Mouse (Mus musculus) cerebellum, adult 11 months (tissue): ENCODE results near the gene Sim2.

Experiments
- DNase-seq: peaks from one replicate; pipeline ENCODE4 v3.0.0; 2022

The Sim2 gene

DNA sequence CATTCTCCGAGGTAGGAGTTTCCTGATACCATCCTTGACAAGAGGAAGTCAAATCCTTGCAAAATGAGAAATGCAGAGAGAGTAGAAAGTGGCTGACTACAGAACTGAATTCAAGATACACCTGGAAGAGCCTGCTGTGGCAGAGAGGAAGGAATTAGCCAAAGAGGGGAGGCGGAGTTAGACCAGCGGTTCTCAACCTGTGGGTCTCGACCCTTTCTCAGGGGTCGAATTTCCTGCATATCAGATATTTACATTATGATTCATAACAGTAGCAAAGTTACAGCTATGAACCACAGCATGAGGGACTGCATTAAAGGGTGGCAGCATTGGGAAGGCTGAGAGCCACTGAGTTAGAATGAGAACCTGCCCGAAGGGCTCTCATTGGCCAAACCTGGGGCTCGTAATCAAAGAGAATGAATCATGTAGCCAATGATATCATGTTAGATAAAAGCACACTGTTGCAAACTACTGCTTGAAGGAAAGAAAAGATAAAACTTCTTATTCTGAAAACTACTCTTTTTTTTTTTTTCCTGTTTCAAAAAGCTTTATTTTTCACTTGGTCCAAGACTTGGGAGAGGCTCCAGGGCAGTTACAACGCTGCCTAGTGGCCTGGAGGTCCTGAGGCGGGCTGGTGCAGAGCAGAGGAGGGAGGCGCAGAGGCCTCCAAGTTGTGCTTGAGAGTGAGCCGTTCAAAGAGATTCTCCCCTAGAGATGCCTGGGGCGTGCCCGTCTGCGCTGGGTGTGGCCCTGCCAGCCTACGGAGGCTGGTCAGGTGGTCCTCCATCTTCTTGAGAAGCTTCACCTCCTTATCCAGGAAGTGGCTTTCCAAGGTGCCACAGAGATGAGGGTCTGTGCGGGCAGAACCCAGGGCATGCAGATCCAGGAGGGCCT, 84.2 kb downstream of the Sim2 start:
- no peak for DNase-seq

- DNase-seq = no peak
Observed at GRCm38 (mm10) chr16:94170218-94170617, 85.5 kb downstream of the Sim2 start.

DNA sequence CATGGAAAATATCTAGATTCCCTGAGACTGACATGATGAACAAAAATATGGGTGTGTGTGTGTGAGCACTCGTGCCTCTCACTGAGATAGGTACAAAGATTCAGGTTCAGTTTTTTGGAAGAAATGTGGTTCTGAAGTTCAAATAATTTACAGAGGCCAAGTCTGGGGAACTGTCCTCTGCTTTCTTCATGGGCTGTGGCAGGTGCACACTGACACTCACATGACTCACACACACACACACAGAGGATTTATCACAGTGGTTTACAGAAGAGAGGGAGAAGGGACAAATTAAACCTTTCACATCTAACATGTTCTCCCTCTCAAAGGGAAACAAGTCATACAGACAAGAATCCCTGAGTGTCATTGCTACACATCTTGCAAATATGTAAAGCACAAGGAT, 88.6 kb downstream of the Sim2 start:
- no peak for DNase-seq

- no peak for DNase-seq
Observed at GRCm38 (mm10) chr16:94175366-94175986, 90.7 kb downstream of the Sim2 start.
